Mouse (Mus musculus) NIH3T3 (cell line): ENCODE results near the gene Lamb1.

Experiments used
- DNase-seq: peaks from one replicate; pipeline ENCODE4 v3.0.0-alpha.2; 2012; ENCODE audit warnings: low read depth

The Lamb1 gene

GRCm38 (mm10) chr12:31254978-31255377 is 10.1 kb upstream of the Lamb1 start:
- no peak for DNase-seq

GRCm38 (mm10) chr12:31256121-31256903 is 8.7 kb upstream of the Lamb1 start:
- DNase-seq: no peak

GRCm38 (mm10) chr12:31261882-31262281 is 3.2 kb upstream of the Lamb1 start:
- no peak for DNase-seq

- no peak for DNase-seq
Observed at GRCm38 (mm10) chr12:31263921-31264320, 1.1 kb upstream of the Lamb1 start.

- peak; percentile 61 for DNase-seq
Observed at GRCm38 (mm10) chr12:31265722-31266431, 843 bp downstream of the Lamb1 start.

GRCm38 (mm10) chr12:31266686-31267085 is 1.7 kb downstream of the Lamb1 start:
- peak; percentile 38 for DNase-seq

- no peak for DNase-seq
Observed at GRCm38 (mm10) chr12:31267363-31267762, 2.3 kb downstream of the Lamb1 start.

GRCm38 (mm10) chr12:31268315-31268714 is 3.3 kb downstream of the Lamb1 start:
- no peak for DNase-seq

GRCm38 (mm10) chr12:31269020-31269597 is 4.1 kb downstream of the Lamb1 start:
- no peak for DNase-seq

- no peak for DNase-seq
Observed at GRCm38 (mm10) chr12:31270361-31270760, 5.3 kb downstream of the Lamb1 start.

- no peak for DNase-seq
Observed at GRCm38 (mm10) chr12:31270776-31271175, 5.7 kb downstream of the Lamb1 start.

GRCm38 (mm10) chr12:31271361-31272011 is 6.5 kb downstream of the Lamb1 start:
- peak; percentile 93 for DNase-seq

- DNase-seq: peak; percentile 16
Observed at GRCm38 (mm10) chr12:31272012-31272735, 7.1 kb downstream of the Lamb1 start.

GRCm38 (mm10) chr12:31272846-31273245 is 7.8 kb downstream of the Lamb1 start:
- no peak for DNase-seq

GRCm38 (mm10) chr12:31273646-31274045 is 8.6 kb downstream of the Lamb1 start:
- DNase-seq: no peak

GRCm38 (mm10) chr12:31275411-31275810 is 10.4 kb downstream of the Lamb1 start:
- peak; percentile 31 for DNase-seq

- no peak for DNase-seq
Observed at GRCm38 (mm10) chr12:31278270-31278669, 13.2 kb downstream of the Lamb1 start.

- no peak for DNase-seq
Observed at GRCm38 (mm10) chr12:31280318-31280717, 15.3 kb downstream of the Lamb1 start.

- DNase-seq: no peak
Observed at GRCm38 (mm10) chr12:31281100-31281591, 16.1 kb downstream of the Lamb1 start.

GRCm38 (mm10) chr12:31282241-31282640 is 17.2 kb downstream of the Lamb1 start:
- DNase-seq: no peak

GRCm38 (mm10) chr12:31283131-31283530 is 18.1 kb downstream of the Lamb1 start:
- DNase-seq: no peak
